Mouse (Mus musculus) lung, postnatal 0 days (tissue): Measurements from ENCODE around the gene Rnf43.

Experiments
- CTCF ChIP-seq: IDR thresholded peaks from 2 replicates; pipeline ENCODE4 v1.5.1; 2016; ENCODE audit warnings: antibody characterized with exemption, mild to moderate bottlenecking
- EP300 ChIP-seq: IDR thresholded peaks from 2 replicates; pipeline ENCODE4 v1.6.1; 2016; ENCODE audit warnings: antibody characterized with exemption, mild to moderate bottlenecking, control low read depth

DNA sequence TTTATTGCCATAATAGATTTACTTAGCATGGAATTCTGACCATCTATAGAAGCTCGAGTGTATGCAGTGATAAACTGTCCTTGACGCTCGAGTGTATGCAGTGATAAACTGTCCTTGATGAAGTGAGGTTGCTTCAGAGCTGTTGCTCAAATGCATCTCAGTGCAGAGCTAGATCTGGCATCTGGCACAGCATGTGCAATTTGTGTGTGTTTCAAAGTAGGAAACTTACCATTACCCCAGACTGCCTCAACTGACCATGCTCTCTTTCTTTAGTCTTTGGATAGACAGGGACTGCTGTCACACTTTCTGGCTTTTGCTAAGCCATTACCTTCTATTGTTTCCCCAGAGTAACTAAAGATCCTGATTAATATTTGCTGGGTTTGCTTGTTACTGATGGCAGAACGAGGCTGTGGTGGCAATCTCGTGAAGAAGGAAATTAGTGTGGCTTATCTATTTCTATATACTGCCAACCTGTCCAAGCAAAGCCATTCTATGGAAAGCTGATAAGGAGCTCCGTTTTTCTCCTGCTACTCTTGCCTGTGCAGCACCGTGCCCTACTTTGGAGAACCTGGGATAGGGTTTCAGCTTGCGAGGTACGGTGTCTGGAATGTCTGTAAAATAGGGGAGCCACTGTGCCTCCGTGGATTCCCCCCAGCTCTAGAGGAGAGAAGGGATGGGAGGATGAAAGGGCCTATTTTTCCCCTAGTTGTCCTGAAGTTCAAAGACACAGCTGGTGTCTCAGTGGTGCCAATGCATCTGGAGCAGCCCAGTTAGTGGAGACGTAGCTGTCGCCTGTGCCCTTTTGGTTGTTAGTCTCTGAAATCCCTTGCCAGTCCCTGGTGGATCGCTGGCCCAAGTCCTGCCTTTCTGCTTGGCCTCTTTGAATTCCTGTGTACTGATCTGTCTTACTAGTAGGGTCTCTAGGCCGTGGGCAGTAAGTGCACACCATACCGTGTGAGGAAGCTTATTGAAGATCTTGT, 25.0 kb downstream of the Rnf43 start:
- no peak for TF ChIP-seq CTCF
- TF ChIP-seq EP300 = no peak
